ENCODE assay signal across 8 mouse cellular contexts in the genomic region with DNA sequence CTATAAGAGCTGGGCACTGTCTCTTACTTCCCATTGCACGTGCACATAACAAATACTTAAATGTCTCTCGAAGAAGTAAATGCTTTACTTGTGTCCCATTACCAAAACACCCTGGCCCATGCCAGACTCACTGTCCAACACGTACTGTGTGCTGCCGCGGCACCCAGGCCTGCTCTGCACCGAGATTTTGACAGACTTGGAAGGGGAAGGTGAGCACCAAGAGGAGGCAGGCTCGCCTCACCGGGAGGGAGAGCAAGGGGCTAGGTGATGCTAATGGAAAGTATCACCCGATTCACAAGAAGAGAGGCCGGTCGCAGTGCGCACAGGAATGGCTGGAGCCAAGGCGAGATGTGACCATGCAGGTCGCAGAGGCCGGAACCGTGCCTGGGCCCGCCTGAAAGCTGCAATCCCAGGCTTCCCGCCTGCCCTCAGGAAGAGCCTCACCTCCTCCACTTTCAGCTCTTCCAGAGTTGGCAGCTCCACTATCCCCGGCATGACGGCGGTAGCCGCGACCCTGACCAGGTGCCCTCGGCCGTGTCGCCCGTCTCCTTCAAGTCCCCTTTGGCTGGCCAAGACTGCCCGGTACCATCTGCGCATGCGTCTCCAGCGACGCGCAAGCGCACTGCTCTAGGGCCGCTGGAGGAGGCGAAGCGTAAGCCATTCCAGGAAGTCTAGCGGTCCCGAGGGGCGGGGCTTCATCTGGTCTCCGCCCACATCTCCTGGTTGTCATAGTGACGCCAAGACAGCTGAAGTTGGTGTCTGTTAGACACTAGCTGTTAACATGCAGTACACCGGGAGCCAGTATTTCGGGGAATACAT. TPM values are rescaled to one million over a fixed set of nuclear protein-coding genes. Genes with fewer than 3 reads are reported as not detected.
DNase-seq lines count a peak whose midpoint lies in the region; ATAC-seq and TF ChIP-seq lines count a peak whose summit lies in the region.

Gene Ndufa8 (minus strand): TSS at position 659 of the 819 bp plus-strand sequence.
Gene Morn5 (plus strand): TSS at position 711 of the 819 bp plus-strand sequence.

- H3K4me2 ChIP-seq in embryonic facial prominence, embryonic 14.5 days (ENCODE audit: low read depth, low read length) = peak within 1 kb of the TSS; percentile 69
- peak within 1 kb of the TSS; percentile 74 for H3K4me2 ChIP-seq in limb, embryonic 13.5 days (replicated peaks)
- H3K4me2 ChIP-seq in midbrain, embryonic 16.5 days (ENCODE audit: low read length) = peak within 1 kb of the TSS; percentile 78

- intact Hi-C loops in heart, adult 2 months (cut with DNase I) = loop anchor here (2.0 kb wide), 1 partner anchor 88 kb away; the partner anchor contains the start of genes Mrrf and Rbm18

- H3K9ac ChIP-seq in embryonic facial prominence, embryonic 14.5 days (ENCODE audit: low read depth, low read length) = peak within 1 kb of the TSS; percentile 88
- H3K9ac ChIP-seq in heart, adult 2 months (ENCODE audit: low read depth, low read length) = peak within 1 kb of the TSS; percentile 88
- H3K9ac ChIP-seq in limb, embryonic 13.5 days = peak within 1 kb of the TSS; percentile 84
- peak within 1 kb of the TSS; percentile 73 for H3K9ac ChIP-seq in midbrain, embryonic 16.5 days (ENCODE audit: low read depth, low read length)

- H3K27me3 ChIP-seq in embryonic facial prominence, embryonic 14.5 days (replicated peaks; ENCODE audit: control insufficient read depth, insufficient read depth, low read length) = no peaks in the 10 kb centered on the region
- no peaks in the 10 kb centered on the region for H3K27me3 ChIP-seq in heart, adult 2 months (ENCODE audit: control insufficient read depth, insufficient read depth, low read length)
- H3K27me3 ChIP-seq in limb, embryonic 13.5 days = no peaks in the 10 kb centered on the region
- H3K27me3 ChIP-seq in midbrain, embryonic 16.5 days (ENCODE audit: control insufficient read depth, insufficient read depth, low read depth, low read length) = no peaks in the 10 kb centered on the region

- peaks cover 9% of the 10 kb centered on the region for H3K4me1 ChIP-seq in embryonic facial prominence, embryonic 14.5 days (ENCODE audit: control insufficient read depth, insufficient read depth, low read length)
- peaks cover 14% of the 10 kb centered on the region for H3K4me1 ChIP-seq in heart, adult 2 months (ENCODE audit: control insufficient read depth, insufficient read depth, low read length)
- H3K4me1 ChIP-seq in limb, embryonic 13.5 days = peaks cover 15% of the 10 kb centered on the region
- H3K4me1 ChIP-seq in midbrain, embryonic 16.5 days (ENCODE audit: control insufficient read depth, insufficient read depth, low read length) = peaks cover 15% of the 10 kb centered on the region

- TF ChIP-seq CTCF in heart, adult 2 months (IDR thresholded peaks at IDR 0.05) = no peak

- WGBS in embryonic facial prominence, embryonic 14.5 days = under 1% methylated on average over 42 of the region's 44 CpGs
- under 1% methylated on average over 42 of the region's 44 CpGs for WGBS in heart, adult 2 months
- WGBS in limb, embryonic 13.5 days = 1% methylated on average over 44 of the region's 44 CpGs
- under 1% methylated on average over 44 of the region's 44 CpGs for WGBS in midbrain, embryonic 16.5 days

- H3K36me3 ChIP-seq in embryonic facial prominence, embryonic 14.5 days (ENCODE audit: control insufficient read depth, insufficient read depth, low read length) = 0 out of 2 replicates have a peak, but pooled peaks cover 7% of the 10 kb centered on the region
- H3K36me3 ChIP-seq in heart, adult 2 months (ENCODE audit: control insufficient read depth, insufficient read depth, low read length) = peaks cover 24% of the 10 kb centered on the region
- peaks cover 5% of the 10 kb centered on the region for H3K36me3 ChIP-seq in limb, embryonic 13.5 days
- H3K36me3 ChIP-seq in midbrain, embryonic 16.5 days (ENCODE audit: control insufficient read depth, insufficient read depth, low read length) = no peaks in the 10 kb centered on the region

- ATAC-seq in embryonic facial prominence, embryonic 14.5 days (ENCODE audit: low read depth) = peak; percentile 98
- ATAC-seq in limb, embryonic 13.5 days (ENCODE audit: low FRiP score, low read depth) = peak; percentile 97
- peak; percentile 97 for ATAC-seq in midbrain, embryonic 16.5 days

- TF ChIP-seq POLR2A in heart, adult 2 months (IDR thresholded peaks at IDR 0.05; ENCODE audit: insufficient read depth, low read depth, low read length) = peak; percentile 96

- 0 out of 2 replicates have a peak within 1 kb of the TSS, but pooled peaks have one; percentile 39 for H3K27ac ChIP-seq in embryonic facial prominence, embryonic 14.5 days (replicated peaks; ENCODE audit: low read depth, low read length)
- H3K27ac ChIP-seq in heart, adult 2 months = peak within 1 kb of the TSS; percentile 95
- no peak within 1 kb of the TSS for H3K27ac ChIP-seq in limb, embryonic 13.5 days
- peak within 1 kb of the TSS; percentile 43 for H3K27ac ChIP-seq in midbrain, embryonic 16.5 days (ENCODE audit: low read length)

- no peaks in the 10 kb centered on the region for H3K9me3 ChIP-seq in embryonic facial prominence, embryonic 14.5 days (ENCODE audit: control insufficient read depth, low read length)
- H3K9me3 ChIP-seq in limb, embryonic 13.5 days = no peaks in the 10 kb centered on the region
- H3K9me3 ChIP-seq in midbrain, embryonic 16.5 days (replicated peaks; ENCODE audit: control insufficient read depth, low read length, poor library complexity, severe bottlenecking) = no peaks in the 10 kb centered on the region

- peaks cover 6% of the 10 kb centered on the region for H3K79me2 ChIP-seq in heart, adult 2 months (replicated peaks; ENCODE audit: control insufficient read depth, insufficient read depth, low read length)

- peak within 1 kb of the TSS; percentile 85 for H3K4me3 ChIP-seq in embryonic facial prominence, embryonic 14.5 days (ENCODE audit: low read depth, low read length)
- H3K4me3 ChIP-seq in heart, adult 2 months = peak within 1 kb of the TSS; percentile 84
- H3K4me3 ChIP-seq in limb, embryonic 13.5 days = peak within 1 kb of the TSS; percentile 79
- H3K4me3 ChIP-seq in midbrain, embryonic 16.5 days (ENCODE audit: low read depth, low read length) = peak within 1 kb of the TSS; percentile 74

- peak; percentile 99 for DNase-seq in 3T3-L1 (ENCODE audit: low read depth, low spot score)
- DNase-seq in adrenal gland, postnatal 4 days (ENCODE audit: low spot score in 2 of 2) = peak; percentile 99
- peak; percentile 98 for DNase-seq in embryonic facial prominence, embryonic 14.5 days (ENCODE audit: low spot score)
- DNase-seq in heart, adult 2 months = peak; percentile 98 to 99
- peak; percentile 99 for DNase-seq in kidney, adult 8-10 months
- DNase-seq in spleen, postnatal 10 days (ENCODE audit: low spot score in 2 of 2) = peak; percentile 96 to 97

- no peak for TF ChIP-seq EP300 in heart, adult 2 months (IDR thresholded peaks at IDR 0.05; ENCODE audit: insufficient read depth, low read depth, low read length)

RNA-seq across cellular contexts. Expression of gene Ndufa8, which starts in this region (rescaled TPM):
- 100 to 1,000 TPM; 184 to 196 TPM for total RNA-seq in adrenal gland, postnatal 4 days (2021)
- 228 and 236 TPM in 2 replicates for polyA plus RNA-seq in embryonic facial prominence, embryonic 14.5 days (2014; fragmentation: Nextera tagmentation; extraction: Ambion mirVana)
- 100 to 1,000 TPM; 605 to 690 TPM for total RNA-seq in heart, adult 2 months (2021)
- polyA plus RNA-seq in heart, adult 2 months (2012; rRNA removed) = 406 and 431 TPM in 2 replicates
- polyA plus RNA-seq in limb, embryonic 13.5 days (2015; fragmentation: Nextera tagmentation; extraction: Ambion mirVana) = 200 and 208 TPM in 2 replicates
- polyA plus RNA-seq in midbrain, embryonic 16.5 days (2015; fragmentation: Nextera tagmentation; extraction: Ambion mirVana) = 293 and 307 TPM in 2 replicates

RNA-seq across cellular contexts. Expression of gene Morn5, which starts in this region (rescaled TPM):
- total RNA-seq in adrenal gland, postnatal 4 days (2021) = not detected
- 1.0 and 6.8 TPM in 2 replicates for polyA plus RNA-seq in embryonic facial prominence, embryonic 14.5 days (2014; fragmentation: Nextera tagmentation; extraction: Ambion mirVana)
- not detected for total RNA-seq in heart, adult 2 months (2021)
- 0.61 and 0.73 TPM in 2 replicates for polyA plus RNA-seq in heart, adult 2 months (2012; rRNA removed)
- polyA plus RNA-seq in limb, embryonic 13.5 days (2015; fragmentation: Nextera tagmentation; extraction: Ambion mirVana) = 0.36 TPM in 1 of 2 replicates, not detected in the other
- polyA plus RNA-seq in midbrain, embryonic 16.5 days (2015; fragmentation: Nextera tagmentation; extraction: Ambion mirVana) = 2.9 and 3.5 TPM in 2 replicates
